Mouse (Mus musculus) frontal cortex, postnatal 25 days (tissue): ENCODE measurements around the gene Prpf40b.

Experiments
- DNase-seq, 2 experiments: peaks; one replicate each; pipeline ENCODE4 v3.0.0; 2022; ENCODE audit warnings: low spot score in 2 of 2

The Prpf40b gene

GRCm38 (mm10) chr15:99290586-99290985 lies 4.3 kb upstream of the Prpf40b start:
- DNase-seq, result no peak

GRCm38 (mm10) chr15:99294287-99294686 lies 600 bp upstream of the Prpf40b start:
- DNase-seq, result no peak

GRCm38 (mm10) chr15:99295484-99295981 lies 646 bp downstream of the Prpf40b start, which contains the start of gene Fam186b:
Fam186b (minus strand) TSS chr15:99295888.
- no peak for DNase-seq

- no peak for DNase-seq
These were observed 1.3 kb downstream of the Prpf40b start for GRCm38 (mm10) chr15:99296213-99296612.

- DNase-seq, result no peak
These were observed 12.6 kb downstream of the Prpf40b start for GRCm38 (mm10) chr15:99307476-99307875.

GRCm38 (mm10) chr15:99309549-99309948 lies 14.7 kb downstream of the Prpf40b start:
- DNase-seq, result no peak

GRCm38 (mm10) chr15:99310617-99311016 lies 15.7 kb downstream of the Prpf40b start:
- no peak for DNase-seq

- DNase-seq, result no peak
These were observed 20.0 kb downstream of the Prpf40b start for GRCm38 (mm10) chr15:99314891-99315290.

GRCm38 (mm10) chr15:99316314-99317266 lies 21.7 kb downstream of the Prpf40b start:
- DNase-seq, result peak; percentile 70

GRCm38 (mm10) chr15:99317267-99317651 lies 22.4 kb downstream of the Prpf40b start:
- DNase-seq, result no peak

GRCm38 (mm10) chr15:99318071-99318470 lies 23.2 kb downstream of the Prpf40b start:
- DNase-seq, result no peak

- no peak for DNase-seq
These were observed 24.0 kb downstream of the Prpf40b start for GRCm38 (mm10) chr15:99318861-99319410.

GRCm38 (mm10) chr15:99319411-99319871 lies 24.6 kb downstream of the Prpf40b start:
- DNase-seq, result no peak

GRCm38 (mm10) chr15:99320168-99320674 lies 25.3 kb downstream of the Prpf40b start:
- DNase-seq, result no peak

GRCm38 (mm10) chr15:99320978-99321377 lies 26.1 kb downstream of the Prpf40b start:
- no peak for DNase-seq

GRCm38 (mm10) chr15:99324151-99324550 lies 29.3 kb downstream of the Prpf40b start:
- no peak for DNase-seq

GRCm38 (mm10) chr15:99325598-99325997 lies 30.7 kb downstream of the Prpf40b start:
- DNase-seq, result no peak

- no peak for DNase-seq
These were observed 31.5 kb downstream of the Prpf40b start for GRCm38 (mm10) chr15:99326407-99326806.

- no peak for DNase-seq
These were observed 32.1 kb downstream of the Prpf40b start for GRCm38 (mm10) chr15:99326959-99327358.

GRCm38 (mm10) chr15:99328011-99328410 lies 33.1 kb downstream of the Prpf40b start:
- no peak for DNase-seq

- no peak for DNase-seq
These were observed 35.4 kb downstream of the Prpf40b start for GRCm38 (mm10) chr15:99330324-99330723.

GRCm38 (mm10) chr15:99331341-99331740 lies 36.5 kb downstream of the Prpf40b start:
- no peak for DNase-seq
